Mouse (Mus musculus): ENCODE results near the gene Asf1a. TPM values are rescaled to one million over a fixed set of nuclear protein-coding genes. Genes with fewer than 3 reads are reported as not detected.

The Asf1a gene
- total RNA-seq (2023) = 10 to 100 TPM; 10.6 to 10.7 TPM

GRCm38 (mm10) chr10:53596677-53597120, at the start of gene Asf1a:
TSS of gene Asf1a (plus strand) at chr10:53596757.

GRCm38 (mm10) chr10:53630339-53630738, 33.8 kb downstream of the Asf1a start, which contains the start of gene Mcm9:
TSS of gene Mcm9 (minus strand) at chr10:53630439.

Other genes with a start within 250 kb of the Asf1a start
- 10 to 100 TPM; 35.5 to 41.1 TPM for gene Cep85l, start 216.8 kb upstream of the Asf1a start, total RNA-seq (2023)
- 10 to 100 TPM; 20.6 to 21.2 TPM for gene Mcm9, start 33.7 kb downstream of the Asf1a start, total RNA-seq (2023)
- not detected for gene Fam184a, start 154.4 kb downstream of the Asf1a start, total RNA-seq (2023)

Data from monocyte, adult 59 days (primary cell).